Mouse (Mus musculus): ENCODE measurements around the gene C1qtnf1.

- TF ChIP-seq HCFC1 (IDR thresholded peaks at IDR 0.05; ENCODE audit: borderline replicate concordance, insufficient read depth, low read length), result no peak
- TF ChIP-seq CHD2 (IDR thresholded peaks at IDR 0.05; ENCODE audit: low read depth, low read length), result no peak
Measured at GRCm38 (mm10) chr11:118397806-118398530, 30.0 kb upstream of the C1qtnf1 start.
